Mouse (Mus musculus): ENCODE data around the gene Agap2. TPM values are rescaled to one million over a fixed set of nuclear protein-coding genes. Genes with fewer than 3 reads are reported as not detected.
"Not testable (repeated sequence)": the region's sequence is repeated elsewhere in the genome, so short reads cannot be mapped to it uniquely, and the experiment has no call there.

Agap2 gene
- total RNA-seq, 2 experiments from 2014 or later, result 4.1 to 32.5 TPM

- ATAC-seq (ENCODE audit: poor library complexity, severe bottlenecking), result no peak
Measured at GRCm38 (mm10) chr10:127129431-127129830, 54.3 kb downstream of the Agap2 start.

GRCm38 (mm10) chr10:127132469-127132868 is 57.4 kb downstream of the Agap2 start:
- ATAC-seq (ENCODE audit: poor library complexity, severe bottlenecking), result no peak

GRCm38 (mm10) chr10:127134394-127135035 is 59.4 kb downstream of the Agap2 start:
- ATAC-seq (ENCODE audit: poor library complexity, severe bottlenecking), result not testable (repeated sequence)

GRCm38 (mm10) chr10:127135118-127135836 is 60.2 kb downstream of the Agap2 start:
- ATAC-seq (ENCODE audit: poor library complexity, severe bottlenecking), result peak; percentile 61

GRCm38 (mm10) chr10:127136510-127136909 is 61.4 kb downstream of the Agap2 start:
- ATAC-seq (ENCODE audit: poor library complexity, severe bottlenecking), result peak; percentile 84

GRCm38 (mm10) chr10:127137896-127138295 is 62.8 kb downstream of the Agap2 start:
- ATAC-seq (ENCODE audit: poor library complexity, severe bottlenecking), result no peak

- ATAC-seq (ENCODE audit: poor library complexity, severe bottlenecking), result no peak
Measured at GRCm38 (mm10) chr10:127138328-127139141, 63.5 kb downstream of the Agap2 start.

GRCm38 (mm10) chr10:127140971-127141370 is 65.9 kb downstream of the Agap2 start:
- no peak for ATAC-seq (ENCODE audit: poor library complexity, severe bottlenecking)

- ATAC-seq (ENCODE audit: poor library complexity, severe bottlenecking), result peak; percentile 52
Measured at GRCm38 (mm10) chr10:127141500-127141899, 66.4 kb downstream of the Agap2 start.

Other genes starting within 250 kb of the Agap2 start
- 7.0 and 8.6 TPM in 2 replicates for gene Atp23, start 173.9 kb upstream of the Agap2 start, total RNA-seq (2015)
- 3.5 and 5.1 TPM in 2 replicates for gene Atp23, start 173.9 kb upstream of the Agap2 start, total RNA-seq (2017)
- gene Ctdsp2, start 96.6 kb upstream of the Agap2 start, total RNA-seq (2015), result 73.2 and 75.2 TPM in 2 replicates
- gene Ctdsp2, start 96.6 kb upstream of the Agap2 start, total RNA-seq (2017), result 38.0 and 41.9 TPM in 2 replicates
- gene Avil, start 74.6 kb upstream of the Agap2 start, total RNA-seq (2015), result 0.07 TPM in 1 of 2 replicates, not detected in the other
- 0.04 and 0.16 TPM in 2 replicates for gene Avil, start 74.6 kb upstream of the Agap2 start, total RNA-seq (2017)
- 17.4 and 25.7 TPM in 2 replicates for gene Tsfm, start 44.4 kb upstream of the Agap2 start, total RNA-seq (2015)
- gene Tsfm, start 44.4 kb upstream of the Agap2 start, total RNA-seq (2017), result 17.1 and 21.0 TPM in 2 replicates
- gene Mettl1, start 33.9 kb upstream of the Agap2 start, total RNA-seq (2015), result 4.2 and 5.4 TPM in 2 replicates
- gene Mettl1, start 33.9 kb upstream of the Agap2 start, total RNA-seq (2017), result 3.5 and 8.9 TPM in 2 replicates
- not detected in 2 replicates for gene Eef1akmt3, start 33.8 kb upstream of the Agap2 start, total RNA-seq (2015)
- gene Eef1akmt3, start 33.8 kb upstream of the Agap2 start, total RNA-seq (2017), result 0.08 TPM in 1 of 2 replicates, not detected in the other
- not detected in 2 replicates for gene Cyp27b1, start 27.0 kb upstream of the Agap2 start, total RNA-seq (2015)
- gene Cyp27b1, start 27.0 kb upstream of the Agap2 start, total RNA-seq (2017), result not detected in 2 replicates
- gene March9, start 15.1 kb upstream of the Agap2 start, total RNA-seq (2015), result 0.04 TPM in 1 of 2 replicates, not detected in the other
- 0.22 and 0.37 TPM in 2 replicates for gene March9, start 15.1 kb upstream of the Agap2 start, total RNA-seq (2017)
- gene Cdk4, start 11.8 kb upstream of the Agap2 start, total RNA-seq (2015), result 276 and 285 TPM in 2 replicates
- gene Cdk4, start 11.8 kb upstream of the Agap2 start, total RNA-seq (2017), result 174 and 258 TPM in 2 replicates
- gene Tspan31, start 5.0 kb upstream of the Agap2 start, total RNA-seq (2015), result 70.0 and 82.5 TPM in 2 replicates
- gene Tspan31, start 5.0 kb upstream of the Agap2 start, total RNA-seq (2017), result 61.6 and 62.5 TPM in 2 replicates
- 39.9 and 42.3 TPM in 2 replicates for gene Os9, start 45.8 kb downstream of the Agap2 start, total RNA-seq (2015)
- 170 and 195 TPM in 2 replicates for gene Os9, start 45.8 kb downstream of the Agap2 start, total RNA-seq (2017)
- gene B4galnt1, start 89.9 kb downstream of the Agap2 start, total RNA-seq (2015), result 113 TPM in 2 replicates
- gene B4galnt1, start 89.9 kb downstream of the Agap2 start, total RNA-seq (2017), result 67.7 and 75.5 TPM in 2 replicates
- 0.91 TPM in 1 of 2 replicates, not detected in the other for gene Slc26a10, start 105.4 kb downstream of the Agap2 start, total RNA-seq (2015)
- gene Slc26a10, start 105.4 kb downstream of the Agap2 start, total RNA-seq (2017), result 0.22 and 0.53 TPM in 2 replicates
- gene Arhgef25, start 114.8 kb downstream of the Agap2 start, total RNA-seq (2015), result 0.16 TPM in 1 of 2 replicates, not detected in the other
- gene Arhgef25, start 114.8 kb downstream of the Agap2 start, total RNA-seq (2017), result 0.41 and 1.0 TPM in 2 replicates
- gene Dtx3, start 120.4 kb downstream of the Agap2 start, total RNA-seq (2015), result 8.2 and 9.2 TPM in 2 replicates
- 4.5 and 9.1 TPM in 2 replicates for gene Dtx3, start 120.4 kb downstream of the Agap2 start, total RNA-seq (2017)
- gene Pip4k2c, start 136.3 kb downstream of the Agap2 start, total RNA-seq (2015), result 9.6 and 12.0 TPM in 2 replicates
- 13.2 and 17.8 TPM in 2 replicates for gene Pip4k2c, start 136.3 kb downstream of the Agap2 start, total RNA-seq (2017)
- 0.85 and 0.93 TPM in 2 replicates for gene Kif5a, start 188.1 kb downstream of the Agap2 start, total RNA-seq (2015)
- 0.70 and 0.94 TPM in 2 replicates for gene Kif5a, start 188.1 kb downstream of the Agap2 start, total RNA-seq (2017)
- gene Dctn2, start 191.1 kb downstream of the Agap2 start, total RNA-seq (2015), result 78.9 and 82.6 TPM in 2 replicates
- 90.1 and 96.4 TPM in 2 replicates for gene Dctn2, start 191.1 kb downstream of the Agap2 start, total RNA-seq (2017)
- 40.4 and 48.4 TPM in 2 replicates for gene Mbd6, start 213.7 kb downstream of the Agap2 start, total RNA-seq (2015)
- 5.6 and 8.9 TPM in 2 replicates for gene Mbd6, start 213.7 kb downstream of the Agap2 start, total RNA-seq (2017)
- 38.4 and 47.8 TPM in 2 replicates for gene Mars, start 236.5 kb downstream of the Agap2 start, total RNA-seq (2015)
- gene Mars, start 236.5 kb downstream of the Agap2 start, total RNA-seq (2017), result 80.3 and 95.2 TPM in 2 replicates
- gene Arhgap9, start 246.7 kb downstream of the Agap2 start, total RNA-seq (2015), result 135 and 138 TPM in 2 replicates
- gene Arhgap9, start 246.7 kb downstream of the Agap2 start, total RNA-seq (2017), result 96.8 and 108 TPM in 2 replicates